Mouse (Mus musculus): ENCODE measurements around the gene Map3k5. TPM values are rescaled to one million over a fixed set of nuclear protein-coding genes. Genes with fewer than 3 reads are reported as not detected.

Map3k5 gene
- polyA plus RNA-seq, 1 experiment from 2014 or later = 0.83 TPM

DNA sequence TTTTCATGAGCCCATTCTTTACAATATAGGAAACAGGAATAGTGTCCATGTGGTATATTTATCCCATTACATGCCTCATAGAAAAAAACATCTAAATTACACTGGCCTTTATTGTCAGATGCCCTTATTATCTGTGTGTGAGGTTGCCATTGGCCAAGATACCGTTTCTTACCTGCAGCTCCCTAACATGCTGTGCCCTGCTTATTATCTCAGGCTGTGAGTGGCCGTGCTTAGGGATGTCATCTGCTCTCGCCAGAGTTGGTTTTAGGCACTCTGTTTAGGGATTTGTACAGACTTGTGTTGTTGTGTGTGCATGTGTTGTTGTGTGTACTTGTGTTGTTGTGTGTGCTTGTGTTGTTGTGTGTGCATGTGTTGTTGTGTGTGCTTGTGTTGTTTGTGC lies 84.5 kb downstream of the Map3k5 start:
- no peaks in the 10 kb centered on the region for H3K36me3 ChIP-seq (ENCODE audit: control insufficient read depth, insufficient read depth)
- H3K27ac ChIP-seq (ENCODE audit: low read length) = no peak overlapping the region
- no peaks in the 10 kb centered on the region for H3K27me3 ChIP-seq (ENCODE audit: control insufficient read depth, insufficient read depth, low read depth, low read length)
- no peak for ATAC-seq (ENCODE audit: low read depth)
- H3K4me3 ChIP-seq (ENCODE audit: low read depth, low read length) = no peak overlapping the region
- H3K4me2 ChIP-seq (ENCODE audit: low read depth, low read length) = no peak overlapping the region
- 64% methylated on average over 3 of the region's 3 CpGs for WGBS (ENCODE audit: insufficient replicate concordance)
- no peak overlapping the region for H3K9ac ChIP-seq (ENCODE audit: low read depth, low read length)
- H3K9me3 ChIP-seq (replicated peaks; ENCODE audit: control insufficient read depth, low read length) = no peaks in the 10 kb centered on the region
- H3K4me1 ChIP-seq (ENCODE audit: control insufficient read depth, low read depth, low read length) = no peaks in the 10 kb centered on the region

DNA sequence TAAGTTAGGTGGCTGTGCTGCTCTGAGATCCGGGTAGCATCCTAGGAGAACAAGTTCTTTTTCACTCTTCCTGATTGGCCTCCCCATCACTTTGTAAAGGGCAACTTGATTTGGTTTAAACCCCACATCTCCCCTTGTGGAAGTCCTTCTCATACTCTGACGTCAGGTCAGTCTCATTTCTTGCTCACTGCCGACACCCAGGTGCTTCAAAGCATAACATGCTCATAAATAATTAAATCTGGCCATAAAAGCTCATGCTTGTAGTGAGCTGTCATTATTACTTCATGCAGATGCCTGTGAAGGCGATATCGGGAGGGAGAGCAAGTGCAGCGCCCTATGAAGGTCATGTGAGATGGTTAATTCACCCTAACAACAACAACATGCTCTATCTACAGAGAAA lies 87.0 kb downstream of the Map3k5 start:
- H3K9me3 ChIP-seq (replicated peaks; ENCODE audit: control insufficient read depth, low read length) = no peaks in the 10 kb centered on the region
- no peak overlapping the region for H3K9ac ChIP-seq (ENCODE audit: low read depth, low read length)
- no peaks in the 10 kb centered on the region for H3K36me3 ChIP-seq (ENCODE audit: control insufficient read depth, insufficient read depth)
- H3K27me3 ChIP-seq (ENCODE audit: control insufficient read depth, insufficient read depth, low read depth, low read length) = no peaks in the 10 kb centered on the region
- no peak overlapping the region for H3K4me3 ChIP-seq (ENCODE audit: low read depth, low read length)
- no peak overlapping the region for H3K4me2 ChIP-seq (ENCODE audit: low read depth, low read length)
- H3K4me1 ChIP-seq (ENCODE audit: control insufficient read depth, low read depth, low read length) = no peaks in the 10 kb centered on the region
- no peak overlapping the region for H3K27ac ChIP-seq (ENCODE audit: low read length)
- 68% methylated on average over 6 of the region's 6 CpGs for WGBS (ENCODE audit: insufficient replicate concordance)
- no peak for ATAC-seq (ENCODE audit: low read depth)

DNA sequence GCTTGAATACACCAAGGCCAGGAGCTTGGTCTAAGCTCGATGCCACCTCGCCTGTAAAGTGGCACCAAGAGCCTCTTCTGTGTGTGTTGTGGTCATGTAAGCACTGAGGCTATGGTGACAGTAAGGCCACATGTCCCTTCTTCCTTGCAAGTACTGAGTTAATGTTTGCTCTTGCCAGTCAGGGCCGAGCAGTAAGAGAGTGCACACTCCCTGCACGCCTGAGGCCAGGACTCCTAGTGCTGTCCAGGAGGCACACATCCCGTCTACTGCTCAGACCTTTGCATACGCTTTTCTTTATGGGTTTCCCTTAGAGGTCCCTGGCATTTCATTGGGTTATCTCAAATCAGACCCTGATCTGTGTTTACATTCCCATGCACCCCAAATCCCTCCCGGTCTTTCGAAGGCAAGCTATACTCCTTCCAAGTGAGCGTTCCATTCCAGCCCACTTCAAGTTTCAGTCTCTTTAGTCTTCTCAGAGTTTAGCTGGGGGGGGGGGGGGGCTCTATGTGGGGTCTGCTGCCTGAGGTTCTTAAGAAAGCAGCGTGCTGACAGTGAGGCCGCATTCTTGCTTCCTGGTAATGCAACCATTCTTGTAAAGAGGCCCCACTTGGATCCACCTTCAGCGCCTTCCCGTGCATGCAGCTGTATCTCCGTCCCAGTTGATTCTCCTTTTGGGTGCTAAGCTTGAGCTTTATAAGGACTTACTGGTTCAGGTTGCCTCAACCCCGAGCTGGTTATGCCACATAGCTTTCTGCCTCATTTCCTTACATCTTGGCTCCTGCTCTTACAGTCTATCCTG lies 87.6 kb downstream of the Map3k5 start:
- no peaks in the 10 kb centered on the region for H3K36me3 ChIP-seq (ENCODE audit: control insufficient read depth, insufficient read depth)
- H3K4me1 ChIP-seq (ENCODE audit: control insufficient read depth, low read depth, low read length) = no peaks in the 10 kb centered on the region
- ATAC-seq (ENCODE audit: low read depth) = no peak
- no peak overlapping the region for H3K9ac ChIP-seq (ENCODE audit: low read depth, low read length)
- no peaks in the 10 kb centered on the region for H3K9me3 ChIP-seq (replicated peaks; ENCODE audit: control insufficient read depth, low read length)
- no peak overlapping the region for H3K27ac ChIP-seq (ENCODE audit: low read length)
- H3K4me3 ChIP-seq (ENCODE audit: low read depth, low read length) = no peak overlapping the region
- H3K4me2 ChIP-seq (ENCODE audit: low read depth, low read length) = no peak overlapping the region
- no peaks in the 10 kb centered on the region for H3K27me3 ChIP-seq (ENCODE audit: control insufficient read depth, insufficient read depth, low read depth, low read length)
- 74% methylated on average over 15 of the region's 15 CpGs for WGBS (ENCODE audit: insufficient replicate concordance)

DNA sequence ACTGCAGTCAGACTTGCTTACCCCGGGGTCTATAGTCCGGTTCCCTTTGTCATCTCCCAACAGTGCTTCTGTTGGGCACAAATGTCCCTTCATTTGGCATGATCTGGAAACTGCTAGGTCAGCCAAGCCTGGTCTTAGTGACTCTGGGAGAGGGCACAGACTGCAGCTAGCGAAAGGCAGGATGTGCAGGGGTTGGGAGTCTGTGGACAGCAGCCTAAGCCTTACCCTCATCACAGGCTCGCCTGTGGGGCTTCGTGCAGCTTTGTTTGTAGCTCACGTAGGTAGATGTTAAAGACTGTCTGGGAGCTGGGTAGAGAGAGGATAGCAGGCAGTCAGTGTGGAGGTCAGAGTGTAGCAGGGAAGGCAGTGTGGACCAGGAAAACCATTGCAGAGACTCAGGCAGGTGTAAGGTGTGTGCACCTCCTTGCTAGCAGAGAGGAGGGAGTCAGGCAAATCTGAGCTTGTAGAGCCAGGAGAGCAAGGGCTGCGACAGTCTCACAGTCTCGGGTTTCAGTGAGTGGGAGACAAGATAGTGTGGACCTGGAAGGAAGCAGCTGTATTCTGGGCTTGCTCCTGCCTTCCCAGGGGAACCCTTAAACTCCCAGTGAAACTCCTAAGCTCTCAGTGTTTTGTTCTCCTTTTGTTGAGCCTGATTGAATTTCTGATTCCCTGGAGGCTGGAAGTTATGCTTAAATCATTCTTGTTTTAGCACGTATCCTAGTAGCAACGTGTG lies 88.5 kb downstream of the Map3k5 start:
- H3K9ac ChIP-seq (ENCODE audit: low read depth, low read length) = no peak overlapping the region
- no peak overlapping the region for H3K4me2 ChIP-seq (ENCODE audit: low read depth, low read length)
- H3K27ac ChIP-seq (ENCODE audit: low read length) = no peak overlapping the region
- no peaks in the 10 kb centered on the region for H3K4me1 ChIP-seq (ENCODE audit: control insufficient read depth, low read depth, low read length)
- ATAC-seq (ENCODE audit: low read depth) = no peak
- H3K9me3 ChIP-seq (replicated peaks; ENCODE audit: control insufficient read depth, low read length) = no peaks in the 10 kb centered on the region
- H3K27me3 ChIP-seq (ENCODE audit: control insufficient read depth, insufficient read depth, low read depth, low read length) = no peaks in the 10 kb centered on the region
- H3K4me3 ChIP-seq (ENCODE audit: low read depth, low read length) = no peak overlapping the region
- H3K36me3 ChIP-seq (ENCODE audit: control insufficient read depth, insufficient read depth) = no peaks in the 10 kb centered on the region
- WGBS (ENCODE audit: insufficient replicate concordance) = 58% methylated on average over 10 of the region's 10 CpGs

- 75% methylated on average over 10 of the region's 10 CpGs for WGBS (ENCODE audit: insufficient replicate concordance)
Measured at GRCm38 (mm10) chr10:20023524-20023923, 89.3 kb downstream of the Map3k5 start.

DNA sequence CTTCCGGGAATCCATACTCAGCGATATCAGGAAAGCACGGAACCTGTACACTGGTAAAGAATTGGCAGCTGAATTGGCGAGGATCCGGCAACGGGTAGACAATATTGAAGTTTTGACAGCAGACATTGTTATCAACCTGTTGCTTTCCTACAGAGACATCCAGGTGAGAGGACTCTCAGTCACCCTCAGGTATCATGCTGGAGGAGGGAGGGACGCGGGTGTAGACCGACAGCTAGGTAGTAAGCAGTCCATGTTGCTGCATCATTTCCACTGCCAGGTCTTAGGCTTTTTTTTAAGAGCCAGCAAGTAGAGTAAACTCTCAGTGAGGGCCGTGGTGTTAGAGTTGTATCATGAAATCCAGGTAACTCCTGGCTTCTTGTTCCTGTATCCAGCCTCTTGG lies 90.6 kb downstream of the Map3k5 start:
- Histone ChIP-seq H3K36me3 (ENCODE audit: control insufficient read depth, insufficient read depth) (0 out of 2 replicates have a peak, but pooled peaks cover 2% of the 10 kb centered on the region), H3K9ac (ENCODE audit: low read depth, low read length) (no peak overlapping the region), H3K4me1 (ENCODE audit: control insufficient read depth, low read depth, low read length) (no peaks in the 10 kb centered on the region), H3K4me2 (ENCODE audit: low read depth, low read length) (no peak overlapping the region), H3K27ac (ENCODE audit: low read length) (no peak overlapping the region), H3K4me3 (ENCODE audit: low read depth, low read length) (no peak overlapping the region), H3K27me3 (ENCODE audit: control insufficient read depth, insufficient read depth, low read depth, low read length) (no peaks in the 10 kb centered on the region), H3K9me3 (replicated peaks; ENCODE audit: control insufficient read depth, low read length) (no peaks in the 10 kb centered on the region)
- no peak for ATAC-seq (ENCODE audit: low read depth)
- WGBS (ENCODE audit: insufficient replicate concordance) = 71% methylated on average over 10 of the region's 10 CpGs

More at GRCm38 (mm10) chr10:20023524-20023923, 89.3 kb downstream of the Map3k5 start:
- Histone ChIP-seq H3K4me1 (ENCODE audit: control insufficient read depth, low read depth, low read length) (no peaks in the 10 kb centered on the region), H3K36me3 (ENCODE audit: control insufficient read depth, insufficient read depth) (no peaks in the 10 kb centered on the region), H3K27me3 (ENCODE audit: control insufficient read depth, insufficient read depth, low read depth, low read length) (no peaks in the 10 kb centered on the region), H3K9ac (ENCODE audit: low read depth, low read length) (no peak overlapping the region), H3K4me3 (ENCODE audit: low read depth, low read length) (no peak overlapping the region), H3K4me2 (ENCODE audit: low read depth, low read length) (no peak overlapping the region), H3K9me3 (replicated peaks; ENCODE audit: control insufficient read depth, low read length) (no peaks in the 10 kb centered on the region), H3K27ac (ENCODE audit: low read length) (no peak overlapping the region)
- ATAC-seq (ENCODE audit: low read depth) = no peak

- H3K27me3 ChIP-seq (ENCODE audit: control insufficient read depth, insufficient read depth, low read depth, low read length) = no peaks in the 10 kb centered on the region
- no peaks in the 10 kb centered on the region for H3K4me1 ChIP-seq (ENCODE audit: control insufficient read depth, low read depth, low read length)
- WGBS (ENCODE audit: insufficient replicate concordance) = 62% methylated on average over 12 of the region's 12 CpGs
- H3K4me3 ChIP-seq (ENCODE audit: low read depth, low read length) = no peak overlapping the region
- H3K4me2 ChIP-seq (ENCODE audit: low read depth, low read length) = no peak overlapping the region
- 0 out of 2 replicates have a peak, but pooled peaks cover 2% of the 10 kb centered on the region for H3K36me3 ChIP-seq (ENCODE audit: control insufficient read depth, insufficient read depth)
- no peak overlapping the region for H3K27ac ChIP-seq (ENCODE audit: low read length)
- H3K9me3 ChIP-seq (replicated peaks; ENCODE audit: control insufficient read depth, low read length) = no peaks in the 10 kb centered on the region
- no peak overlapping the region for H3K9ac ChIP-seq (ENCODE audit: low read depth, low read length)
- no peak for ATAC-seq (ENCODE audit: low read depth)
Measured at GRCm38 (mm10) chr10:20025781-20026520, 91.7 kb downstream of the Map3k5 start.

GRCm38 (mm10) chr10:20030703-20031102 lies 96.4 kb downstream of the Map3k5 start:
- Histone ChIP-seq H3K9me3 (replicated peaks; ENCODE audit: control insufficient read depth, low read length) (no peaks in the 10 kb centered on the region), H3K27ac (ENCODE audit: low read length) (no peak overlapping the region), H3K27me3 (ENCODE audit: control insufficient read depth, insufficient read depth, low read depth, low read length) (no peaks in the 10 kb centered on the region), H3K4me3 (ENCODE audit: low read depth, low read length) (no peak overlapping the region), H3K4me1 (ENCODE audit: control insufficient read depth, low read depth, low read length) (no peaks in the 10 kb centered on the region), H3K9ac (ENCODE audit: low read depth, low read length) (no peak overlapping the region), H3K36me3 (ENCODE audit: control insufficient read depth, insufficient read depth) (peaks cover 2% of the 10 kb centered on the region; the same call in 1 of the 2 replicates), H3K4me2 (ENCODE audit: low read depth, low read length) (no peak overlapping the region)
- WGBS (ENCODE audit: insufficient replicate concordance) = 75% methylated on average over 1 of the region's 1 CpGs
- ATAC-seq (ENCODE audit: low read depth) = no peak
